In the genomic region with DNA sequence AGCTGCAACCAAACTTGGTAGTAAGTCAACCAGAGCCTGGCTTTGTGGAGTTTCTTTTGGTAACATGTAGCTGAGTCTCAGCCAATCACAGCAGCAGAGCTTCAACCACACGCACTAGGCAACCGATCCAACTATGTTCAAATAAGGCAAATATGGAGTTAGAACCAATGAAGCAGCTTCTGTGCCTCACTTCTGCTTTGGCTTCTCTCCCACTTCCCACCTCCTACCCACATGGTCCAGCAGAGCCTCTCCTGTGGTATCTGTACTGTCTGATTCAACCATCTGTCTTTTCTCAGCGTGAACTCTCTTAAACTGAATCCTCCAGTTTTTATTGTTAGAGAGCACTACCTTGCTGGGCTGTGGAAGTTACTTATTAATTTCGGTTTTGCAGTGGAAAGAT, we compare ENCODE assay signal across 10 mouse cellular contexts. TPM values are rescaled to one million over a fixed set of nuclear protein-coding genes. Genes with fewer than 3 reads are reported as not detected.
DNase-seq lines count a peak whose midpoint lies in the region; ATAC-seq and TF ChIP-seq lines count a peak whose summit lies in the region.
"Had no signal": no experiment of that assay in that cellular context is flagged by ENCODE, and none has a peak within 500 bp of the region (broad histone marks: within the 10 kb centered on the region; RNA-seq: fewer than 3 reads in every experiment).

No protein-coding gene starts in this region.

- DNase-seq in brain, embryonic 14.5 days (ENCODE audit: low read depth): peak; percentile 12
- peak; percentile 76 for DNase-seq in cerebellum, adult 9-11 months
- DNase-seq in layer of hippocampus, adult 2 months (ENCODE audit: low spot score in 2 of 2): peak; percentile 84 to 92
- DNase-seq in heart, adult 8-10 months (ENCODE audit: low spot score): no peak
- no peak for DNase-seq in gastrocnemius, postnatal 25 days
- DNase-seq: kidney, postnatal 14 days had no signal

- TF ChIP-seq CTCF in brain, embryonic 14.5 days (IDR thresholded peaks at IDR 0.05; ENCODE audit: borderline replicate concordance, extremely low read depth, insufficient read depth, insufficient read length): no peak
- no peak for TF ChIP-seq CTCF in layer of hippocampus, adult 2 months (conservative IDR thresholded peaks at IDR 0.05)

- no peaks in the 10 kb centered on the region for H3K27me3 ChIP-seq in liver, embryonic 12.5 days (replicated peaks)
- H3K27me3 ChIP-seq: midbrain, embryonic 12.5 days had no signal

- no peaks in the 10 kb centered on the region for H3K9me3 ChIP-seq in liver, embryonic 12.5 days (replicated peaks)
- H3K9me3 ChIP-seq: midbrain, embryonic 12.5 days had no signal

- H3K9ac ChIP-seq in liver, embryonic 12.5 days: no peak overlapping the region
- H3K9ac ChIP-seq: midbrain, embryonic 12.5 days had no signal

- H3K4me2 ChIP-seq in liver, embryonic 12.5 days: no peak overlapping the region
- H3K4me2 ChIP-seq: midbrain, embryonic 12.5 days had no signal

- peak; percentile 74 for ATAC-seq in megakaryocyte progenitor cell, adult 5-6 weeks (replicated peaks; ENCODE audit: poor library complexity)
- ATAC-seq in liver, embryonic 12.5 days: no peak

- WGBS in liver, embryonic 12.5 days (ENCODE audit: insufficient replicate concordance): 63% methylated on average over 4 of the region's 4 CpGs

- peak overlapping the region; percentile 90 for H3K27ac ChIP-seq in layer of hippocampus, adult 2 months
- no peak overlapping the region for H3K27ac ChIP-seq in liver, embryonic 12.5 days
- H3K27ac ChIP-seq: midbrain, embryonic 12.5 days had no signal

- no peaks in the 10 kb centered on the region for H3K36me3 ChIP-seq in liver, embryonic 12.5 days
- H3K36me3 ChIP-seq: midbrain, embryonic 12.5 days had no signal

- TF ChIP-seq POLR2A in brain, embryonic 14.5 days (IDR thresholded peaks at IDR 0.05; ENCODE audit: borderline replicate concordance, extremely low read depth, insufficient read depth, insufficient read length, poor library complexity, severe bottlenecking): no peak

- H3K4me1 ChIP-seq in liver, embryonic 12.5 days: no peaks in the 10 kb centered on the region
- H3K4me1 ChIP-seq: midbrain, embryonic 12.5 days had no signal

- no peak overlapping the region for H3K4me3 ChIP-seq in layer of hippocampus, adult 2 months
- H3K4me3 ChIP-seq in liver, embryonic 12.5 days: no peak overlapping the region
- H3K4me3 ChIP-seq: midbrain, embryonic 12.5 days had no signal

RNA-seq across cellular contexts. Expression of a gene that starts 27.7 kb away (rescaled TPM):
- polyA plus RNA-seq in brain, embryonic 14.5 days (2012; rRNA removed): 0.11 and 0.43 TPM in 2 replicates
- not detected for total RNA-seq in layer of hippocampus, adult 2 months (2021)
- total RNA-seq in megakaryocyte progenitor cell, adult 5-6 weeks (2015): not detected in 2 replicates
- not detected in 2 replicates for total RNA-seq in megakaryocyte progenitor cell, adult 5-6 weeks (2017)
- not detected for total RNA-seq in heart, adult 8-10 months (2022)
- polyA plus RNA-seq in liver, embryonic 12.5 days (2016; fragmentation: Nextera tagmentation; extraction: Ambion mirVana): not detected in 2 replicates
- total RNA-seq in gastrocnemius, postnatal 25 days (2021): not detected
- polyA plus RNA-seq: cortical plate, adult 2 months; midbrain, embryonic 12.5 days had no signal

Comparison
In these comparisons a context has a peak if more than half of its experiments do, and no peak if none do; other contexts are left out.
1. DNase-seq: peak in brain, embryonic 14.5 days (single experiment), cerebellum, adult 9-11 months (single experiment) and layer of hippocampus, adult 2 months (2 of 2); none in heart, adult 8-10 months (single experiment) and gastrocnemius, postnatal 25 days (single experiment).